Mouse (Mus musculus) forebrain, embryonic 14.5 days (tissue): Measurements from ENCODE around the gene A630023A22Rik. TPM values are rescaled to one million over a fixed set of nuclear protein-coding genes. Genes with fewer than 3 reads are reported as not detected.

Experiments
- ATAC-seq: fragments of 200-750 bp; cut with Nextera tagmentation; 2 replicates; pipeline ENCODE4 v1.8.0; 2017; ENCODE audit warnings: mild to moderate bottlenecking, moderate library complexity
- DNase-seq: peaks from one replicate; pipeline ENCODE4 v3.0.0-alpha.2; 2015; ENCODE audit warnings: low spot score
- H3K27ac ChIP-seq: fragments of 300-500 bp; sonication (generic); 2 replicates; pipeline ENCODE4 v1.5.1; 2014; ENCODE audit warnings: low read depth, mild to moderate bottlenecking, control low read depth, low read length, moderate library complexity
- H3K27me3 ChIP-seq: fragments of 300-500 bp; sonication (generic); replicated peaks from 2 replicates; pipeline ENCODE4 v1.6.1; 2014; ENCODE audit warnings: low read length, control low read depth, mixed read lengths; ENCODE audit not compliant: control insufficient read depth, insufficient read depth
- H3K36me3 ChIP-seq: fragments of 300-500 bp; sonication (generic); 2 replicates; pipeline ENCODE4 v1.6.1; 2014; ENCODE audit warnings: low read length, control low read depth; ENCODE audit not compliant: control insufficient read depth, insufficient read depth
- H3K4me1 ChIP-seq: fragments of 300-500 bp; sonication (generic); 2 replicates; pipeline ENCODE4 v1.6.1; 2014; ENCODE audit warnings: antibody characterized with exemption, low read length, control low read depth; ENCODE audit not compliant: control insufficient read depth, insufficient read depth
- H3K4me2 ChIP-seq: fragments of 300-500 bp; sonication (generic); 2 replicates; pipeline ENCODE4 v1.6.1; 2014; ENCODE audit warnings: mild to moderate bottlenecking, control low read depth, low read length
- H3K4me3 ChIP-seq: fragments of 300-500 bp; sonication (generic); 2 replicates; pipeline ENCODE4 v1.5.1; 2014; ENCODE audit warnings: low read depth, low read length, control low read depth
- H3K9ac ChIP-seq: fragments of 300-500 bp; sonication (generic); 2 replicates; pipeline ENCODE4 v1.6.1; 2014; ENCODE audit warnings: mild to moderate bottlenecking, low read length, control low read depth, moderate library complexity
- H3K9me3 ChIP-seq: fragments of 300-500 bp; sonication (generic); replicated peaks from 2 replicates; pipeline ENCODE4 v1.6.1; 2016; ENCODE audit warnings: low read length, control low read depth, mixed read lengths; ENCODE audit not compliant: control insufficient read depth
- WGBS: fragments of 180-500 bp; shearing (Covaris S2); extraction: QIAGEN DNeasy Blood & Tissue Kit; methylation state at CpG from one replicate; pipeline ENCODE4 v1.1.7; 2014; 5-methylcytosine and 5-hydroxymethylcytosine counted together
- polyA plus RNA-seq: library from polyadenylated mRNA; unstranded; fragments of >200 nt; fragmentation: Nextera tagmentation; extraction: Ambion mirVana; gene quantifications from 2 replicates; pipeline ENCODE4 v1.2.1, GENCODE M21; 2014

A630023A22Rik gene
- polyA plus RNA-seq, 1 experiment from 2014 or later, result not detected

DNA sequence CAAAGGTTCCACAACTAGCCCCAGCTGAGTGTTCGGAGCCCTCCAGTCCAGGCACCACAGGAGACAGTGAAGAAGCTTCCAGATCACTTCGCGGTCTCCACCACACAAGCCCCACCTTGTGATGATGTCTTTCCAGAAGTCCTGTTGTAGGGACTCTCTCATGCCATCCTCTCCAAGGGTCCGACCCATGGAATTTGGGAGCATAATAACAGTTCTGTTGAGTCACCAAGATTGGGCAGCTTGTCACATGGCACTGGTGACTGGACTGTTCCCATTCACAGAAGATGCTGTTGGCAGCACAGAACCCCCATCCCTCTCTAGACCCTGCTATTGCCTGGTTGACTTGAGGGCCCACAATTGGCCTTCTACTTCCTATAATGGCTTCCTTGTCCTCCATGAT is 86.2 kb downstream of the A630023A22Rik start, which contains the start of gene Gm5460:
Gene Gm5460 (plus strand): TSS at position 378 of the 400 bp plus-strand sequence.
- ATAC-seq (no peak), DNase-seq (no peak)
- H3K4me1 ChIP-seq, result no peaks in the 10 kb centered on the region
- no peaks in the 10 kb centered on the region for H3K36me3 ChIP-seq
- H3K9ac ChIP-seq, result no peak within 1 kb of the TSS
- H3K27ac ChIP-seq, result no peak within 1 kb of the TSS
- no peak within 1 kb of the TSS for H3K4me3 ChIP-seq
- 91% methylated on average over 4 of the region's 4 CpGs for WGBS
- no peaks in the 10 kb centered on the region for H3K27me3 ChIP-seq
- no peak within 1 kb of the TSS for H3K4me2 ChIP-seq
- no peaks in the 10 kb centered on the region for H3K9me3 ChIP-seq

DNA sequence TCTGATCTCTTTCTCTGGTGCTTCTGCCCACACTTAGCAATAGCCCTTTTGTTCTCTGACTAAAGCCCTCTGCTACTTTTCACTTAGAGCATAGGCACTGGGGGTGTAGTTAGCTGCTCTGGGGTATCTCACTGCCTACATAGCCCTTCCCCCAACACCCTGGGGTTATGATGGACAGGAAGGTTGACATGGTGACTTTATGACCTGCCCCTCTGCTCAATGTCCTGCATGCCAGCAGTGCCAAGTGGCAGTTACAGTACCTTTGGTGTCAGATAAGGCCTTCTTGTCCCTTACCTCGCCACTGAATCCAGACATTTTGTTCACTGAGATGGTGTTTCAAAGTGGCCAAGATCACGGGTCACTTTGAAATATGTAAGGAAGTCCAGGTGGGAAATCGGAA is 87.5 kb downstream of the A630023A22Rik start, which contains the start of gene Gm30083:
Gene Gm30083 (minus strand): TSS at position 120 of the 400 bp plus-strand sequence.
- Histone ChIP-seq H3K27me3 (no peaks in the 10 kb centered on the region), H3K4me1 (no peaks in the 10 kb centered on the region), H3K9ac (no peak within 1 kb of the TSS), H3K36me3 (no peaks in the 10 kb centered on the region), H3K4me2 (no peak within 1 kb of the TSS), H3K9me3 (no peaks in the 10 kb centered on the region), H3K27ac (no peak within 1 kb of the TSS), H3K4me3 (no peak within 1 kb of the TSS)
- WGBS, result 88% methylated on average over 3 of the region's 3 CpGs
- no peak for ATAC-seq
- DNase-seq, result no peak

DNA sequence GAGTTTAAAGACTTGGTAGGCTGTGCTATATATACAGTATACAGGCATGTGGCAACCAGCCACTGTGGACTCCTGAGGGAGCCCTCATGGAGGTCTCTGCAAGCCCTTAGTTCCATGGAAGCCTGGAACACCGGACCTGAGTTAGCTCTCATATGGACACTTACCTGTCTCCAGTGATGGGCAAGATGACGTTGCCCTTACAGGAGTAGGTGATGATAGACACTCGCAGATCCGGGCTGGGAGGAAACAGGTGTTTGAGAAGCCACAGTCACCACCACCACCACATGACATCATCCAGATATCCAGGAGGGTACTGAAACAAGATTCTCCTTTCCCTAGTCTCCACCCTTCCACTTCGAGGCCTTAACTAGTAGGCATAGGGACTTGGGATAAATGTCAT is 100.2 kb downstream of the A630023A22Rik start:
- Histone ChIP-seq H3K36me3 (no peaks in the 10 kb centered on the region), H3K4me3 (no peak overlapping the region), H3K9ac (no peak overlapping the region), H3K27ac (no peak overlapping the region), H3K4me1 (no peaks in the 10 kb centered on the region), H3K4me2 (no peak overlapping the region), H3K27me3 (no peaks in the 10 kb centered on the region), H3K9me3 (no peaks in the 10 kb centered on the region)
- DNase-seq, result no peak
- 93% methylated on average over 5 of the region's 5 CpGs for WGBS
- ATAC-seq, result no peak

DNA sequence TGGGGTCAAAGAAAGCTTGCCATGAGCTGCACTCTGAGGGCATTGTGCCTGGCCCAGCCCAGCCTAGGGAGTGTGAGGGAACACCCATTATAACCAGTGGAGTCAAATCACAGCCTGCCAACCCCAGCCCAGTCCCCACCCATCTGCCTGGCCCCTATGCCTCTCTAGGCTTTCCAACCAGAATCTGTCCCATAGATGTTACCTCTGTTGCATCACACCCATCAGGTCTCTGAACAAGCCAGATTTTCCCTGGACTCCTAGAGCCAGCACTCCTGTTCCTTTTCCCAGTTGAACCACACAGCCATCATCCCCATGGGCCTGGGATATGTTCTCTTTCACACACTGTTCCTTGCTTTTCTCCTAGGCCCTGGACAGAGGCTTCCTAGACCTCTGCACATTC is 101.1 kb downstream of the A630023A22Rik start:
- no peak for ATAC-seq
- Histone ChIP-seq H3K9me3 (no peaks in the 10 kb centered on the region), H3K4me3 (no peak overlapping the region), H3K27ac (no peak overlapping the region), H3K4me2 (no peak overlapping the region), H3K36me3 (no peaks in the 10 kb centered on the region), H3K27me3 (no peaks in the 10 kb centered on the region), H3K9ac (no peak overlapping the region), H3K4me1 (no peaks in the 10 kb centered on the region)
- no peak for DNase-seq

Other genes with a start within 250 kb of the A630023A22Rik start
- gene Gdf10, start 179.2 kb downstream of the A630023A22Rik start, polyA plus RNA-seq, result 2.6 and 3.2 TPM in 2 replicates
- not detected in 2 replicates for gene Gdf2, start 161.7 kb downstream of the A630023A22Rik start, polyA plus RNA-seq
- gene Rbp3, start 148.8 kb downstream of the A630023A22Rik start, polyA plus RNA-seq, result not detected in 2 replicates
- 0.09 and 0.15 TPM in 2 replicates for gene Zfp488, start 124.0 kb downstream of the A630023A22Rik start, polyA plus RNA-seq
- gene Gm30083, start 87.6 kb downstream of the A630023A22Rik start, polyA plus RNA-seq, result not detected in 2 replicates
- not detected in 2 replicates for gene Gm5460, start 86.0 kb downstream of the A630023A22Rik start, polyA plus RNA-seq
- gene Antxrl, start 50.0 kb downstream of the A630023A22Rik start, polyA plus RNA-seq, result not detected in 2 replicates
- gene Anxa8, start 16.8 kb downstream of the A630023A22Rik start, polyA plus RNA-seq, result not detected in 2 replicates
- 0.05 and 0.07 TPM in 2 replicates for gene Npy4r, start 49.7 kb upstream of the A630023A22Rik start, polyA plus RNA-seq
- gene Gprin2, start 98.9 kb upstream of the A630023A22Rik start, polyA plus RNA-seq, result 2.6 TPM in 2 replicates
- gene Syt15, start 116.8 kb upstream of the A630023A22Rik start, polyA plus RNA-seq, result 0.14 and 0.16 TPM in 2 replicates
- 7.0 and 8.6 TPM in 2 replicates for gene Shld2, start 207.7 kb upstream of the A630023A22Rik start, polyA plus RNA-seq
- 84.0 and 94.1 TPM in 2 replicates for gene Glud1, start 208.0 kb upstream of the A630023A22Rik start, polyA plus RNA-seq